Mouse (Mus musculus) liver, embryonic 14.5 days (tissue): ENCODE data around the gene Ereg.

Source experiments
- CTCF ChIP-seq: IDR thresholded peaks from 2 replicates; pipeline ENCODE4 v1.5.1; 2016; ENCODE audit warnings: antibody characterized with exemption, low read depth, control low read depth
- EP300 ChIP-seq: IDR thresholded peaks from 2 replicates; pipeline ENCODE4 v1.6.1; 2016; ENCODE audit warnings: antibody characterized with exemption, low read depth

DNA sequence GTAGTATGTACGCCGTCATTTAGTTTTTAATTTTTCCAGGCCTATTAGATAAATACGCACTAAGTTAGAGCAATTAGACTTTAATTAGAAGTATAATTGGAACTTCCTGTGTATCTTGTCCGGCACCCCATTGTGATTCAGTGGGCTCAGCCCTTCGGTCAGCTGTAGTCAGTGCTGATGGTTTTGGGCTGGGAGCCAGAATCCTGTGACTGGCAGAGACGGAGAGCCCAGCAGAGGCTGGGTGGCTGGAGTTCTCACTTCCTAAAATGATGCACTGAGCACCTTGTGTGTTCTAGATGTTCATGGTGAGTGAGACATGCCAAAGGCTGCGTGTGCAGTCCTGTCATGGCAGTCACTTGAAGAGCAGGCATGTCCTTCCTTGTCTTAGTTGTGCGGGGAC, 36.6 kb downstream of the Ereg start:
- TF ChIP-seq CTCF (no peak), EP300 (no peak)
